Mouse (Mus musculus): ENCODE measurements around the gene Hmga1b. TPM values are rescaled to one million over a fixed set of nuclear protein-coding genes. Genes with fewer than 3 reads are reported as not detected.

Gene Hmga1b
- polyA plus RNA-seq, 1 experiment from 2014 or later: 3.7 TPM

- TF ChIP-seq CTCF (IDR thresholded peaks at IDR 0.05): peak; percentile 93
- no peak for TF ChIP-seq EP300 (IDR thresholded peaks at IDR 0.05)
- WGBS: 4% methylated on average over 10 of the region's 10 CpGs
- Histone ChIP-seq H3K9ac (replicated peaks; ENCODE audit: low read depth) (no peak overlapping the region), H3K27me3 (replicated peaks; ENCODE audit: insufficient read depth, low read length) (no peaks in the 10 kb centered on the region), H3K4me2 (replicated peaks; ENCODE audit: low read depth, low read length) (peak overlapping the region; percentile 9), H3K4me3 (ENCODE audit: low read depth, low read length) (no peak overlapping the region), H3K27ac (ENCODE audit: low read length) (peak overlapping the region; percentile 78), H3K4me1 (ENCODE audit: insufficient read depth, low read depth, low read length) (peaks cover 7% of the 10 kb centered on the region), H3K9me3 (ENCODE audit: low read length) (no peaks in the 10 kb centered on the region), H3K36me3 (ENCODE audit: insufficient read depth, low read length) (no peaks in the 10 kb centered on the region)
- ATAC-seq (peak; percentile 88), DNase-seq (ENCODE audit: low spot score) (peak; percentile 95)
These were observed 37.7 kb downstream of the Hmga1b start for GRCm38 (mm10) chr11:120800061-120800904.

- H3K4me2 ChIP-seq (replicated peaks; ENCODE audit: low read depth, low read length): no peak overlapping the region
- H3K9ac ChIP-seq (replicated peaks; ENCODE audit: low read depth): no peak overlapping the region
- DNase-seq (ENCODE audit: low spot score) (no peak), ATAC-seq (no peak)
- H3K4me1 ChIP-seq (ENCODE audit: insufficient read depth, low read depth, low read length): no peaks in the 10 kb centered on the region
- no peak overlapping the region for H3K27ac ChIP-seq (ENCODE audit: low read length)
- WGBS: 78% methylated on average over 7 of the region's 7 CpGs
- no peak for TF ChIP-seq CTCF (IDR thresholded peaks at IDR 0.05)
- peaks cover 28% of the 10 kb centered on the region for H3K36me3 ChIP-seq (ENCODE audit: insufficient read depth, low read length)
- no peaks in the 10 kb centered on the region for H3K27me3 ChIP-seq (replicated peaks; ENCODE audit: insufficient read depth, low read length)
- no peaks in the 10 kb centered on the region for H3K9me3 ChIP-seq (ENCODE audit: low read length)
- H3K4me3 ChIP-seq (ENCODE audit: low read depth, low read length): no peak overlapping the region
These were observed 41.7 kb downstream of the Hmga1b start for GRCm38 (mm10) chr11:120804274-120804673.

GRCm38 (mm10) chr11:120804769-120805168 lies 42.2 kb downstream of the Hmga1b start:
- DNase-seq (ENCODE audit: low spot score) (no peak), ATAC-seq (no peak)
- WGBS: 57% methylated on average over 4 of the region's 4 CpGs
- Histone ChIP-seq H3K36me3 (ENCODE audit: insufficient read depth, low read length) (peaks cover 33% of the 10 kb centered on the region), H3K4me2 (replicated peaks; ENCODE audit: low read depth, low read length) (no peak overlapping the region), H3K9me3 (ENCODE audit: low read length) (no peaks in the 10 kb centered on the region), H3K27me3 (replicated peaks; ENCODE audit: insufficient read depth, low read length) (no peaks in the 10 kb centered on the region), H3K27ac (ENCODE audit: low read length) (no peak overlapping the region), H3K4me3 (ENCODE audit: low read depth, low read length) (no peak overlapping the region), H3K9ac (replicated peaks; ENCODE audit: low read depth) (no peak overlapping the region), H3K4me1 (ENCODE audit: insufficient read depth, low read depth, low read length) (no peaks in the 10 kb centered on the region)
- TF ChIP-seq EP300 (IDR thresholded peaks at IDR 0.05) (no peak), CTCF (IDR thresholded peaks at IDR 0.05) (no peak)

GRCm38 (mm10) chr11:120805375-120806298 lies 43.0 kb downstream of the Hmga1b start:
- H3K4me3 ChIP-seq (ENCODE audit: low read depth, low read length): no peak overlapping the region
- WGBS: 79% methylated on average over 7 of the region's 7 CpGs
- TF ChIP-seq CTCF (IDR thresholded peaks at IDR 0.05): no peak
- TF ChIP-seq EP300 (IDR thresholded peaks at IDR 0.05): no peak
- no peak overlapping the region for H3K4me2 ChIP-seq (replicated peaks; ENCODE audit: low read depth, low read length)
- no peak overlapping the region for H3K9ac ChIP-seq (replicated peaks; ENCODE audit: low read depth)
- no peaks in the 10 kb centered on the region for H3K9me3 ChIP-seq (ENCODE audit: low read length)
- no peak for ATAC-seq
- no peak overlapping the region for H3K27ac ChIP-seq (ENCODE audit: low read length)
- no peak for DNase-seq (ENCODE audit: low spot score)
- H3K27me3 ChIP-seq (replicated peaks; ENCODE audit: insufficient read depth, low read length): no peaks in the 10 kb centered on the region
- no peaks in the 10 kb centered on the region for H3K4me1 ChIP-seq (ENCODE audit: insufficient read depth, low read depth, low read length)
- peaks cover 41% of the 10 kb centered on the region for H3K36me3 ChIP-seq (ENCODE audit: insufficient read depth, low read length)

- no peaks in the 10 kb centered on the region for H3K9me3 ChIP-seq (ENCODE audit: low read length)
- DNase-seq (ENCODE audit: low spot score) (no peak), ATAC-seq (no peak)
- no peak overlapping the region for H3K9ac ChIP-seq (replicated peaks; ENCODE audit: low read depth)
- no peaks in the 10 kb centered on the region for H3K27me3 ChIP-seq (replicated peaks; ENCODE audit: insufficient read depth, low read length)
- H3K4me3 ChIP-seq (ENCODE audit: low read depth, low read length): no peak overlapping the region
- 86% methylated on average over 12 of the region's 12 CpGs for WGBS
- TF ChIP-seq EP300 (IDR thresholded peaks at IDR 0.05) (no peak), CTCF (IDR thresholded peaks at IDR 0.05) (no peak)
- H3K4me2 ChIP-seq (replicated peaks; ENCODE audit: low read depth, low read length): no peak overlapping the region
- no peaks in the 10 kb centered on the region for H3K4me1 ChIP-seq (ENCODE audit: insufficient read depth, low read depth, low read length)
- H3K36me3 ChIP-seq (ENCODE audit: insufficient read depth, low read length): peaks cover 62% of the 10 kb centered on the region
- no peak overlapping the region for H3K27ac ChIP-seq (ENCODE audit: low read length)
These were observed 45.4 kb downstream of the Hmga1b start for GRCm38 (mm10) chr11:120808010-120808409.

GRCm38 (mm10) chr11:120812068-120812467 lies 49.5 kb downstream of the Hmga1b start:
- TF ChIP-seq EP300 (IDR thresholded peaks at IDR 0.05): no peak
- no peak overlapping the region for H3K27ac ChIP-seq (ENCODE audit: low read length)
- H3K4me3 ChIP-seq (ENCODE audit: low read depth, low read length): no peak overlapping the region
- ATAC-seq (no peak), DNase-seq (ENCODE audit: low spot score) (no peak)
- no peak overlapping the region for H3K4me2 ChIP-seq (replicated peaks; ENCODE audit: low read depth, low read length)
- WGBS: 91% methylated on average over 16 of the region's 16 CpGs
- no peaks in the 10 kb centered on the region for H3K4me1 ChIP-seq (ENCODE audit: insufficient read depth, low read depth, low read length)
- H3K9me3 ChIP-seq (ENCODE audit: low read length): no peaks in the 10 kb centered on the region
- H3K27me3 ChIP-seq (replicated peaks; ENCODE audit: insufficient read depth, low read length): no peaks in the 10 kb centered on the region
- peaks cover 92% of the 10 kb centered on the region for H3K36me3 ChIP-seq (ENCODE audit: insufficient read depth, low read length)
- no peak overlapping the region for H3K9ac ChIP-seq (replicated peaks; ENCODE audit: low read depth)

Other genes with a start within 250 kb of the Hmga1b start
- gene Gcgr, start 232.1 kb upstream of the Hmga1b start, polyA plus RNA-seq (2015; fragmentation: Nextera tagmentation; extraction: Ambion mirVana): 0.61 and 0.76 TPM in 2 replicates
- 209 and 215 TPM in 2 replicates for gene Mcrip1, start 213.1 kb upstream of the Hmga1b start, polyA plus RNA-seq (2015; fragmentation: Nextera tagmentation; extraction: Ambion mirVana)
- gene Ppp1r27, start 211.7 kb upstream of the Hmga1b start, polyA plus RNA-seq (2015; fragmentation: Nextera tagmentation; extraction: Ambion mirVana): not detected in 2 replicates
- 551 and 555 TPM in 2 replicates for gene P4hb, start 189.5 kb upstream of the Hmga1b start, polyA plus RNA-seq (2015; fragmentation: Nextera tagmentation; extraction: Ambion mirVana)
- 512 TPM in 2 replicates for gene Arhgdia, start 181.2 kb upstream of the Hmga1b start, polyA plus RNA-seq (2015; fragmentation: Nextera tagmentation; extraction: Ambion mirVana)
- 149 and 150 TPM in 2 replicates for gene Alyref, start 164.4 kb upstream of the Hmga1b start, polyA plus RNA-seq (2015; fragmentation: Nextera tagmentation; extraction: Ambion mirVana)
- 138 and 151 TPM in 2 replicates for gene Anapc11, start 164.4 kb upstream of the Hmga1b start, polyA plus RNA-seq (2015; fragmentation: Nextera tagmentation; extraction: Ambion mirVana)
- gene Npb, start 154.3 kb upstream of the Hmga1b start, polyA plus RNA-seq (2015; fragmentation: Nextera tagmentation; extraction: Ambion mirVana): 2.5 and 2.9 TPM in 2 replicates
- gene Pcyt2, start 144.9 kb upstream of the Hmga1b start, polyA plus RNA-seq (2015; fragmentation: Nextera tagmentation; extraction: Ambion mirVana): 93.9 and 102 TPM in 2 replicates
- gene Sirt7, start 137.6 kb upstream of the Hmga1b start, polyA plus RNA-seq (2015; fragmentation: Nextera tagmentation; extraction: Ambion mirVana): 45.3 and 46.0 TPM in 2 replicates
- 25.9 and 28.3 TPM in 2 replicates for gene Mafg, start 129.2 kb upstream of the Hmga1b start, polyA plus RNA-seq (2015; fragmentation: Nextera tagmentation; extraction: Ambion mirVana)
- gene Pycr1, start 119.0 kb upstream of the Hmga1b start, polyA plus RNA-seq (2015; fragmentation: Nextera tagmentation; extraction: Ambion mirVana): 6.9 and 7.1 TPM in 2 replicates
- gene Myadml2, start 114.6 kb upstream of the Hmga1b start, polyA plus RNA-seq (2015; fragmentation: Nextera tagmentation; extraction: Ambion mirVana): 0.46 TPM in 1 of 2 replicates, not detected in the other
- gene Notum, start 101.6 kb upstream of the Hmga1b start, polyA plus RNA-seq (2015; fragmentation: Nextera tagmentation; extraction: Ambion mirVana): 8.5 and 10.2 TPM in 2 replicates
- 114 and 129 TPM in 2 replicates for gene Aspscr1, start 89.8 kb upstream of the Hmga1b start, polyA plus RNA-seq (2015; fragmentation: Nextera tagmentation; extraction: Ambion mirVana)
- gene Cenpx, start 49.1 kb upstream of the Hmga1b start, polyA plus RNA-seq (2015; fragmentation: Nextera tagmentation; extraction: Ambion mirVana): 102 and 112 TPM in 2 replicates
- 37.3 and 41.4 TPM in 2 replicates for gene Lrrc45, start 48.9 kb upstream of the Hmga1b start, polyA plus RNA-seq (2015; fragmentation: Nextera tagmentation; extraction: Ambion mirVana)
- 56.0 and 61.9 TPM in 2 replicates for gene Rac3, start 41.3 kb upstream of the Hmga1b start, polyA plus RNA-seq (2015; fragmentation: Nextera tagmentation; extraction: Ambion mirVana)
- gene Dcxr, start 35.5 kb upstream of the Hmga1b start, polyA plus RNA-seq (2015; fragmentation: Nextera tagmentation; extraction: Ambion mirVana): 344 and 430 TPM in 2 replicates
- gene Cbr2, start 30.7 kb upstream of the Hmga1b start, polyA plus RNA-seq (2015; fragmentation: Nextera tagmentation; extraction: Ambion mirVana): 4,475 and 4,528 TPM in 2 replicates
- gene Rfng, start 21.4 kb downstream of the Hmga1b start, polyA plus RNA-seq (2015; fragmentation: Nextera tagmentation; extraction: Ambion mirVana): 22.5 and 26.4 TPM in 2 replicates
- 121 and 131 TPM in 2 replicates for gene Gps1, start 21.5 kb downstream of the Hmga1b start, polyA plus RNA-seq (2015; fragmentation: Nextera tagmentation; extraction: Ambion mirVana)
- 40.5 and 43.1 TPM in 2 replicates for gene Dus1l, start 33.6 kb downstream of the Hmga1b start, polyA plus RNA-seq (2015; fragmentation: Nextera tagmentation; extraction: Ambion mirVana)
- 54.7 and 63.8 TPM in 2 replicates for gene Fasn, start 61.8 kb downstream of the Hmga1b start, polyA plus RNA-seq (2015; fragmentation: Nextera tagmentation; extraction: Ambion mirVana)
- gene Ccdc57, start 170.1 kb downstream of the Hmga1b start, polyA plus RNA-seq (2015; fragmentation: Nextera tagmentation; extraction: Ambion mirVana): 3.4 and 3.7 TPM in 2 replicates
- gene Slc16a3, start 185.7 kb downstream of the Hmga1b start, polyA plus RNA-seq (2015; fragmentation: Nextera tagmentation; extraction: Ambion mirVana): 10.0 and 10.4 TPM in 2 replicates
- 83.7 and 84.4 TPM in 2 replicates for gene Csnk1d, start 228.5 kb downstream of the Hmga1b start, polyA plus RNA-seq (2015; fragmentation: Nextera tagmentation; extraction: Ambion mirVana)